Mouse (Mus musculus) T-helper 1 cell (primary cell): ENCODE data around the gene Bcl2l11.

Experiments used
- in situ Hi-C: fragments of 300-600 bp; cut with MboI, MseI; formaldehyde crosslinking; loops from one replicate; pipeline ENCODE4 v1.15.1; 2025; ENCODE audit warnings: high pct_unique_total_duplicates

Gene Bcl2l11

DNA sequence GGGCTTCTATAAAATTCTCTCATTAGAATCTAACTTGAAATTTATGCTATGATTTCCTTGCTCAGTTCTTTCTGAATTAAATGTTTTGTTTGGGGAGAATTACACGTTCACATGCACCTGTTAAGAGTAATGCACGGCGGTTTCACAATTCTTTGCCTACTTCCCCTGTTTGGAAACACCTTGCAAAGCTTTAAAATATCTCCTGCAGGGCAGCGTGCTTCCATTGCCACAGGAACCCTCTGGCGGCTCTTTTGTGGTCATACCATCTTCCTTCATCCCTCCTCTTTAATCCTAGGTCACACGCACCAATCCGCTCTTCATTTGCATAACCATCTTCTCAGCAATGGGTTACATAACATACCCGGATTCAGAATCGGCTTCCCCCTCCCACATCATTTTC, 14.3 kb upstream of the Bcl2l11 start:
- in situ Hi-C loops: no loop called here

DNA sequence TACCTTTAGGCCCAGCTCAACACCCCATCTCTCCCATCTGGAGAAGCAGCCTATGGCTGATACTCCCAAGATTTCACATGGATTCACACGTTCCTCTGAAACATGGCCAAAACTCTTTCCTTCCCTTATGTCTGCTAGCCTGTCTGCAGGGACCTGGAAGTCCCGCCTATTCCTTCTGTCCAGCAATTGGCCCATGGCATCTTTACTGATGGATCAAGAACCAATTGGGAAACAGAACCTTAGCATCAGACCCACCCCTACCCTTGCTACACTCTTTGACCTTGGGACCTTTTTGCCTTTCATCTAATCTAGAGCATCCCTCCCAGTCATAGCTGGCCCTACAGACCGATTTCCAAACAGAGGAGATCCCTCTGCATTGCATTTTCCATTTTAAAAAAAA, 11.2 kb upstream of the Bcl2l11 start:
- in situ Hi-C loops: no loop called here

- in situ Hi-C loops: no loop called here
Observed at GRCm38 (mm10) chr2:128115579-128115978, 10.3 kb upstream of the Bcl2l11 start.

DNA sequence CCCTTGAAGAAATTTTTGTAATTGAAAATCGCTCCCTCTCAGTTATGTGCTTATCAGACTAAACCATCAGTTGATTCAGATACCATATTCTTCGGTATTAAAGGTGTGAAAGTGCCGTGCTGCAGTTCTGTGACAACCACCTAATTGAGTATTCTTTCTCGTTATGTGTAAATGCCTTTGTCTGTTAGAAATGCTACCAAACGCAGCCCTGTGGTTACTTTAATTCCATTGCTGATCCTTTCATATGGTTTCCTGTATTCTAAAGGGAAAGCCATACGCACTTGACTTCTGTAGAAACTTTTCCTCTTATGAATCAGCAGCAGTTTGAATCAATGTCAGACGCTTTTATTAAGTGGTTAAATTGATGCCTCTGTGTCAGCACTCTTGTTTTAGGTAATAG, 8.2 kb upstream of the Bcl2l11 start:
- in situ Hi-C loops: no loop called here

DNA sequence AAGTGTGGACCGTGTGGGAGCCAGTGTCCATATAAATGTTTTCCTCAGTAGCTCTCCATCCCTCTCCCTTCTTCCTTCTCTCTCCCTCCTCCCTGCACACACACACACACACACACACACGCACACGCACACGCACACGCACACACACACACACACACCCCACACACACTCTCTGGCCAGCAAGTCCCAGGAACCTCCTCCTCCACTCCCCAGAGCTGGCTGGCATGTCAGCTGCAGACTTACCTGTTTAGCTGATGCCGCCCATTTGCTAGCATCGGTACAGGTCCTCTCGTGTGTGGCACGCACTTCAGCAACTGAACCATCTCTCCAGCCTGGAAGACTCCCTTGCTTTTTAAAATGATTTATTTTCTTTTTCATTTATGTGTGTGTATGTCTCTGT, 6.9 kb upstream of the Bcl2l11 start:
- in situ Hi-C loops: no loop called here

- in situ Hi-C loops: loop anchor here (5.0 kb wide), 2 partner anchors 45 to 280 kb away; no protein-coding TSS in a partner anchor
Observed at GRCm38 (mm10) chr2:128122491-128122890, 3.3 kb upstream of the Bcl2l11 start.

GRCm38 (mm10) chr2:128122891-128123771, 2.7 kb upstream of the Bcl2l11 start:
- in situ Hi-C loops: loop anchor here (5.0 kb wide), 2 partner anchors 46 to 279 kb away; no protein-coding TSS in a partner anchor

DNA sequence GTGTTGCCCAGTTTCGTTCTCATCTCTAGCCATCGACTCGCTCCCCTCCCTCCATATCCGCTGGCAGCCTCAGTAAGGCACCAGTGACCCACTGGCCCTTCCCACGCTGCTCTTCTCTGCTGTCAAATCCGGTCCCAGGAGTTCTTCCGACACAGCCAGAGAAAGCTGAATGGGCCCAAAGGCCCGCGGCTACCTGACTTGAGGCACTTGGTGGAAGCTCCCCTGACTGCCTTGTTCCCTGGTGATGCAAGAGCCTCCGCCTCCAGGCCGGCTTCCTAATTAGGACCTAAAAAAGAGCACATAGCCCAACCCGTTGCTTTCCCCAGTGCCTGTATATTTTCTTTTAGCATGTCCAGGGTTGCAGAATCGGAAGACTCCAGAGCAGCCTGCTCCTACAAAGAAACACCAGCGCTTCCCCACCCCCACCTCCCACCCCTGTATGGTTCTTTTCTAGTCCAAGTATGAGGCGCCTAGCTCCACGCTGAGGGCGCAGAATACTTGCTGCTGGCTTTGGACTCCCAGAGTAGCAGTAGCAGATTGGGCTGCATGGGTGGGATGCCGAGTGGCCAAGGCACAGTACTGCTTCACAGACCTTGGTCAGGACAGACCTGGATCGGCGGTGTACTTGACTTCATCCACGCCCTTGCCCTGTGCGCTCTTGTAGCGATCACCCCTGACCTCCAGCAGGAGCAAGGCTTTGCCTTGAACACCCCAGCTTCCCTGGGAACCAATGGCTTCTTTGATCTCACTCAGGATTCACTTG, 1.7 kb upstream of the Bcl2l11 start:
- in situ Hi-C loops: loop anchor here (5.0 kb wide), 2 partner anchors 47 to 278 kb away; no protein-coding TSS in a partner anchor

DNA sequence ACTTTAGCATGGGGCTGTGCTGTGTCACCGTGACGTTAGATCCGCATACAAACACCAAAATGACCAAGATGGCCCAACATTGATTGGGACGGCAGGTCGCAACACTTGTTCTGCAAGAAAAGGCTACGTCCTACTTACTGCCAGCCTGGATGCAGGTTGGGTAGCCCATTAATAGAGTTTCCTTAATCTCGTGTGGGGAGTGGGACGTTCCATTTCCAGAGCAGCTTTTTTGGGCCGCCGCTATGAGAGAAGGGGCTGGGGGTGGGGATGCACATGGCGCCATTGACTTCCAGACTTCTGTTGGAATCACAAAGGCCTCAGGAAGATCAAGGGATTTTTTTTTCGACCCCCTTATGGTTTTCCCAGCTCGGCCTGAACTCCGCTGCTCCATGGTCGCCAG, 1.1 kb upstream of the Bcl2l11 start:
- in situ Hi-C loops: loop anchor here (5.0 kb wide), 2 partner anchors 47 to 278 kb away; no protein-coding TSS in a partner anchor

- in situ Hi-C loops: no loop called here
Observed at GRCm38 (mm10) chr2:128126591-128127051, 783 bp downstream of the Bcl2l11 start.

DNA sequence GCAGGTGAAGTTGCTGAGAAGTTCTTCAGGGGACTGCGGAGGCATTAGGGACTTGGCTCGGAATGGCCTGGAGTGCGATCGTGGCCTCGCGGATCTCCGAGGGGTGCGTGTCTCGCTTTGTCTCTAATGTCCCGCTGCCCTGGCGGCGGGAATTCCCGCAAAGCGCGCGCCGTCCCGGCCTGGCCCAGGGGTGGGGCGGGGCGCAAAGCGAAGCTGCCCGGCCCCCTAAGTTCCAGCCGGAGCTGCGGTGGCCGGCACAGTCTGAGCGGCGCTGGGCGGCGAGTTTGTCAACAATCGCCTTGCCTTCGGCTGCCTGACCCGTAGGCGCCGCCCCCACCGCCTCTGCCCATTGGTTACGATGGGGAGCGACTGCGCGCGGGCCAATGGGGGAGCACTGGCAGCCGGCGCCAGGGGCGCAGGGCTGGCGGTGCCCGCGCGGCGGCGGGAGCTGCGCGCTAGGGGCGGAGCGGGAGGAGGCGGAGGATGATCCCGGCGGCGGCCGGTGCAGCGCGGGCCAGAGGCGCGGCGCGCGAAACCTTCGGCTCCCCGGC, 1.4 kb downstream of the Bcl2l11 start:
- in situ Hi-C loops: no loop called here

DNA sequence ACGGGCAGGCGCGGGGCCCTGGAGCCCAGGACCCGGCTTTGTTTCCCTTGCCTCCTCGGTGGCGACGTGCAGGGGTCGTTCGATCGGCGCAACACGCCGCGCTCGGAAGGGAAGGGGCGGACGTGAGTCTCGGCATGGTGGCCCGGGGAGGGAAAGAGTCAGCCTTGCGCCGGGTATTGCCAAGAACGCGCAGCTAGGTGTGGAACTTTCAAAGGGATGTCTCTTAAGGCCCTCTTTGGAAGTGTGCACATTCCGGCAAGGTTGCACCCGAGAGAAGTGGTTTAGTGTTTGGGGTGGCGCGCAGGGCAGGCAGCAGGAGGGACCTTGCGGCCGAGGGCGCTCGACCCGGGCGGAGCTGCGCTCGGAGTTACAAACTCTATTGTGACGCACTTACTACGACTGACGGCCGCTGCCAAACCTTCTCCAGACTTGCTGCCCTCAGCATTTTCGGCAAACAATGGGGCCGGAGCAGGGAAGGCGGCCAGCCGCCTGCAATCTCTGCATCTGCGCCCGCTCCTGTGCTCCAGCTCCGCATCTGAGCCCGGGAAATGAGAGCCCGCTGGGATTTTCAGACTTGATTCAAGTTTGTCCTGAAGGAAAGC, 2.0 kb downstream of the Bcl2l11 start:
- in situ Hi-C loops: no loop called here

GRCm38 (mm10) chr2:128128532-128128931, 2.7 kb downstream of the Bcl2l11 start:
- in situ Hi-C loops: no loop called here

DNA sequence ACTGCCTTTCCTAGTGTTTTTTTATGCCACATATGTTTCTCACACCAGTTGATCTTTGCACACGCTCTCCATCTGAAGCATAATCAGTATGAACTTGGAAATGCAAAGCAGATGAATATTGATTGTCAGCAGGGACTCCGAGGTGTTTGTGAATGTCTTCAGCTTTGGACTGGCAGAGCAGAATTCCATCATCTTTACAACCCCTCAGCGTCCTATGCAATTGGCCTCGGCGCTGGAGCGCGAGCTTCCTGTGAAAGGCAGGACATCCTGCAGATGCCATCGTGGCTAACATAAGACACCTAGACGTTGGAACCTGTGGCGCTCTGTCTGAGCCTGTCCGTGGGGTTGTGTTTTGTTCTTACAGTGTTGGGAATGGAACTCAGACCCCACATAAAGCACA, 5.7 kb downstream of the Bcl2l11 start:
- in situ Hi-C loops: no loop called here

DNA sequence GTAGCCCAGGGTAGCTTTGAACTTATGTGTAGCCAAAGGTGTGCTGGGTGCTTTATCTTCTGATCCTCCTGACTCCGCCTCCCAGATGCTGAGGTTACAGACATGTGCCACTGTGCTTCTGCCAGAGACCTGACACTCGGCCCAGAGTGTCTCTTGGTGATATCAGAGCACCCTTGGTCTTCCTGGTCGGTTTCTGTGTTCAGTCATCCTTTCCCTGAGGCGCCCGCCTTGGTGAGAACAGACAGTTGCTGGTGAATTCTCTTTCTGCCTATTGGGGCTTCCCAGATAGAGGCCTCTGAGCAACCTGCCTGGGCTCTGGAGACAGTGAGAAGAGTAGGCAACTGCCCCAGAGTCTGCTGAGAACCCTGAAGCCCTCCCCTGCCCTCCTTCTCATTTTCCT, 6.8 kb downstream of the Bcl2l11 start:
- in situ Hi-C loops: no loop called here

DNA sequence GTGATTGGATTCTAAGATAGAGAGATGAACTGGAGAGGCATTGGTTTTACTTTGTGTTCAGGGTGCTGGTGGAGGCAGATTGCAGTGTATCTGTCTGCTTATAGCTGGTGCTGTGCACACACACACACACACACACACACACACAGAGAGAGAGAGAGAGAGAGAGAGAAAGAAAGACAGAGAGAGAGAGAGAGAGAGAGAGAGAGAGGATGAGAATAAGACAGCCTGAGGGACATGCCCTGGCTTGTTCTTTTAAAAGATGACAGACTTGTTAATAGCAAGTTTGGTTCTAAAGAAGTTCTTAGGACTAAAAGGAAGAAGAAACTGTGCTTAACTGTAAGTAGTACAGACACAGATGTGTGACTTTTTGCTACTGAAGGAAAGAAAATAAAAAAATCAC, 8.0 kb downstream of the Bcl2l11 start:
- in situ Hi-C loops: no loop called here

DNA sequence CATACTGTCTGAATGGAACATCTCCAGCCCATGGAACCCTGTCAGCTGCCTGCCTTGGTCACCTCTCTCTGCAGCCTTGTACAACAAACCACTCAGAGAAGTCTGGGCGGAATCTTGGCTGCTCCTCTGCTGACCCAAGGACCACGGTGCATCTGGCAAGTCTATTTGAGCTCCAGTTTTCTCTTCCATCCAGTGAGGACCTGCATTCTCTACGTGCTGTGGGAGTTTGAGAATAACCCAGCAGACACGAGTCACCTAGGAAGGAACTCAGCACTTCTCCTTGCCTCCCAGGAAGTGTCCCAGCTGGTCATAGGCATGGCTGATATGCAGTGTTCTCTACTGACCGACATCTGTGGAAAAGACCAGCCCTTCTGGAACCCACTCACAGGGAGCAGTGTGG, 8.6 kb downstream of the Bcl2l11 start:
- in situ Hi-C loops: no loop called here

GRCm38 (mm10) chr2:128134948-128135347, 9.1 kb downstream of the Bcl2l11 start:
- in situ Hi-C loops: no loop called here

- in situ Hi-C loops: no loop called here
Observed at GRCm38 (mm10) chr2:128136769-128137433, 11.1 kb downstream of the Bcl2l11 start.

DNA sequence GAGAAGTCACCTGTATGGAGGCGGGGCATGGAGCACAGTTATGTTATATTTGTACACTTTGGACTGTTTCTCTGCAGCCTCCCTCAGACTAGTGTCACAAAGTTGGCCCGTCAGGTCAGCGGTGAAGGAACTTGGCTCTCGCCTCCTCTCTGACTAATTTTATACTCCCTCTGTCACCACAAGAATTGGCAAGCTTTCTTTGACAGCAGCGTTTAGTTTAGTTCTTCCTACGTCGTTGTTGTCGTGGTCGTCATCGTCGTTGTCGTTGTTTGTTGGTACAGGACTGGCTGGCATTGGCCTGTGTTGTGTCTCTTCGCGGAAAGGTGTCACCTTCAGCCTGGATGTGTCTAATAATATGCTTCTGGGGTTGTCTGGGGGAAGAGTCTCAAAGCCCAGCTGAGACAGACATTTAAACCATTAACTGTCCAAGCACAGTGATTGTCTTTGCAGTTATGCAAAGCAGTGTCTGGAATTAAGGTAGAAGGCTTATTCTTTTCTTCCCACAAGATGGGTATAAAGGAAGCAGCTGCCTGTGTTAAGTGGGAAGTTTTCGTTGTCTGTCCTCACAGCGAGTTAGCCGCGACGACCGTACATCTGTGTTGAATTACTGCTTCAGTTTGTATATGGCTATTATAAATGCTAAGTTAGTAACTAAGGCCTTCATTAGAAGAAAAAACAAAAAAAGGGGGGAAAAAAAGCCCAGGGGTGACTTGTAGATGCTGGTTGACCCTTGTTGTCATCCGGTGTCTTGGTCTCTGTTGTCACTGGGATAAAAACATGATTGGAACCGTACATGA, 11.8 kb downstream of the Bcl2l11 start:
- in situ Hi-C loops: no loop called here
